Mouse (Mus musculus) cortical plate, adult 2 months (tissue): ENCODE measurements around the gene Olfr202. TPM values are rescaled to one million over a fixed set of nuclear protein-coding genes. Genes with fewer than 3 reads are reported as not detected.
"Not testable (repeated sequence)": the region's sequence is repeated elsewhere in the genome, so short reads cannot be mapped to it uniquely, and the experiment has no call there.

Source experiments
- H3K27ac ChIP-seq: fragments of 200-500 bp; 2 replicates; pipeline ENCODE4 v1.5.1; 2012; ENCODE audit warnings: low read length, control low read depth, inconsistent platforms; ENCODE audit not compliant: insufficient read depth
- H3K4me1 ChIP-seq: fragments of 200-500 bp; 2 replicates; pipeline ENCODE4 v1.6.1; 2011; ENCODE audit warnings: low read length; ENCODE audit not compliant: control insufficient read depth, insufficient read depth
- H3K4me3 ChIP-seq: fragments of 200-500 bp; 2 replicates; pipeline ENCODE4 v1.5.1; 2011; ENCODE audit warnings: mild to moderate bottlenecking, low read length, control low read depth; ENCODE audit not compliant: insufficient read depth
- CTCF ChIP-seq: fragments of 200-500 bp; IDR thresholded peaks from 2 replicates; pipeline ENCODE4 v1.5.1; 2011; ENCODE audit warnings: mild to moderate bottlenecking, control low read depth, low read length; ENCODE audit not compliant: insufficient read depth; ENCODE audit errors: extremely low read depth
- POLR2A ChIP-seq: fragments of 200-500 bp; IDR thresholded peaks from 2 replicates; pipeline ENCODE4 v1.6.1; 2011; ENCODE audit warnings: mild to moderate bottlenecking, low read length, control low read depth; ENCODE audit not compliant: insufficient read depth; ENCODE audit errors: extremely low read depth
- polyA plus RNA-seq: library from polyadenylated mRNA; depleted of rRNA; stranded (reverse); fragments of >200 nt; gene quantifications from 2 replicates; pipeline ENCODE4 v1.2.3, GENCODE M21; 2012; rRNA removed

The Olfr202 gene
- not detected in 2 replicates for polyA plus RNA-seq

DNA sequence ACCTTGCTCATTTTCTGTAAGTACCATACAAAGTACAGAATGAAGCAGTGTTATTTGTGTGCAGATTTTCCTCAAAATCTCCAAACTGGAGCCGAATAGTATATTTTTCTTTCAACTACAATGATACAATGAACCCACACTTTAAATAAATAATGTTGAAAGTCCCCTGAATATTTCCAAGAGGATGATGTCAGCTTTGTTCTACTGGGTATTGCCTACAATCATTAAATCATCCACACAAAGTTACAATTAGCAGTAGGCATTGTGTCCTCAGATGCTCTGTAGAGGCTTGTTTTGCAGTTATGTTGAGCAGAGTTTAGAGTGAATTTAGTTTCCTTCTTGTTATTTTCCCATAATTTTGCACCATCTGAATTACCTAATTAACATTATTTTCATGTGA is at the start of gene Olfr202:
TSS of gene Olfr202 (minus strand) at position 101 of the 400 bp plus-strand sequence.
- H3K4me3 ChIP-seq = no peak within 1 kb of the TSS
- H3K4me1 ChIP-seq = no peaks in the 10 kb centered on the region
- TF ChIP-seq POLR2A (no peak), CTCF (no peak)
- H3K27ac ChIP-seq = no peak within 1 kb of the TSS

DNA sequence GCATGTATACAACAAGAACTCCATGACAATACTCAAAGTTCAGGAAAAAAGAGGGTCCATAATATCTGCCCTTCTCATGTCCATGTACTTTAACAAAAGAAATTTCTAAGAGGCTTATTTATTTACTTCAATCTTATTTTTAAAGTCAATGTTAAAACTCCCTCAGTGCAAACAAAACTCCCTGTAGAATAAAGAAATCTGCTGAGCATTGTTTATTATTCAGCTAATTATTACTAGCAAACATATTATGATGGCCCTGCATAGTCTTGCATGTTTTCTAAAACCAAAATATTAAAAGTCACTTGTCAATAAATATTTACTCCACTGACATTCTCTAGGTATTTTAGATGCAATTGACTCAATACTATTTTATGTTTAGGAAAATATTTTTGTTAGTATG is 44.4 kb upstream of the Olfr202 start, which contains the start of gene Olfr205:
TSS of gene Olfr205 (minus strand) at position 101 of the 400 bp plus-strand sequence.
- Histone ChIP-seq H3K27ac (no peak within 1 kb of the TSS), H3K4me1 (no peaks in the 10 kb centered on the region), H3K4me3 (no peak within 1 kb of the TSS)
- TF ChIP-seq POLR2A = no peak
- TF ChIP-seq CTCF = no peak

DNA sequence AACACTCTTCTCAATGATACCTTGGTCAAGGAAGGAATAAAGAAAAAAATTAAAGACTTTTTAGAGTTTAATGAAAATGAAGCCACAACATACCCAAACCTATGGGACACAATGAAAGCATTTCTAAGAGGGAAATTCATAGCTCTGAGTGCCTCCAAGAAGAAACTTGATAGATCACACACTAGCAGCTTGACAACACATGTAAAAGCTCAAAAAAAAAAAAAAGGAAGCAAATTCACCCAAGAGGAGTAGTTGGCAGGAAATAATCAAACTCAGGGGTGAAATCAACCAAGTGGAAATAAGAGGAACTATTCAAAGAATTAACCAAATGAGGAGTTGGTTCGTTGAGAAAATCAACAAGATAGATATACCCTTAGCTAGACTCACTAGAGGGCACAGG is 36.7 kb upstream of the Olfr202 start:
- not testable (repeated sequence) for H3K4me3 ChIP-seq, H3K4me1 ChIP-seq

GRCm38 (mm10) chr16:59318148-59318547 is 31.6 kb upstream of the Olfr202 start, which contains the start of gene Olfr204:
Olfr204 (minus strand) TSS chr16:59318248.
- Histone ChIP-seq H3K4me1 (no peaks in the 10 kb centered on the region), H3K4me3 (no peak within 1 kb of the TSS), H3K27ac (no peak within 1 kb of the TSS)
- TF ChIP-seq CTCF = no peak
- TF ChIP-seq POLR2A = no peak

More for the DNA sequence above, 36.7 kb upstream of the Olfr202 start:
- not testable (repeated sequence) for H3K27ac ChIP-seq

DNA sequence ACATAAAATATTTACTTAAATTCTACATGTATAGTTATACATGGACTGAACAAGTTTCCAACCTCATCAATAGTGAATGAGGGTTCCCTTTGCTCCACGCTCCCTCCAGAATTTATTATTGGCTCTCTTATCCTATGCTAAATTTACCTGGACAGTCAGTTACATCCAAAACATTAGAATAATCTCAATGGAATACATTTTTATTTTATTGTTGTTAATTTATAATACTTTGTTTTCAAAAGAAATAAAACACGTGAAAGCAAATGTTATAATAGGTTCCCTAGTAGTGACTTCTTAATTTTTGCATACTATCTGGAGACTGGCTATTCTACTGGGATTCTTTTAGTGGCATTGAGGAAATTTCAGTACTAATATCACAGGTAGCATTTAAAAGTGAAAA is 12.0 kb upstream of the Olfr202 start, which contains the start of gene Olfr203:
TSS of gene Olfr203 (plus strand) at position 301 of the 400 bp plus-strand sequence.
- H3K4me1 ChIP-seq = no peaks in the 10 kb centered on the region
- TF ChIP-seq POLR2A (no peak), CTCF (no peak)
- H3K27ac ChIP-seq = no peak within 1 kb of the TSS
- H3K4me3 ChIP-seq = no peak within 1 kb of the TSS

DNA sequence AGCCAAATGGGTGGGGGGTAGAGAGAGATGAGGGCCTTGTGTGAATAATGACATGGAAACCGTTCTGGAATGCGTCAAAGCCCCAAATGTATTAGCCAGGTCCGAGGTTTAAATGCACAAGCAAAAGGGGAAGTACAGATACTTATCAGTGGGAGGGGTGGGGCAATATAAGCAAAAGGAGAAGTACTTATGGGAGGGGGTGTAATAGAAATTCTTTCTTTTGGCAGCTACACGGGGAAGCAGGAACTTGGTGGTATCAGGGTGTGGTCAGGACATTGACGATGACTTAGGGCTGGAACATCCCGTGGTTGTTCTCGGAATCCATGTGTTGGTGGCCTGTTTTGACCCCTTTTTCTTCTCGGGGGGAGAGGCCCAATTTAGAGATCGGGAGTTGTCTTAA is 983 bp upstream of the Olfr202 start:
- H3K4me1 ChIP-seq, H3K4me3 ChIP-seq, H3K27ac ChIP-seq: not testable (repeated sequence)

- Histone ChIP-seq H3K4me1 (no peaks in the 10 kb centered on the region), H3K27ac (no peak overlapping the region), H3K4me3 (no peak overlapping the region)
- TF ChIP-seq POLR2A = no peak
- TF ChIP-seq CTCF = no peak
Measured at GRCm38 (mm10) chr16:59283476-59283875, 3.1 kb downstream of the Olfr202 start.

- no peak overlapping the region for H3K4me3 ChIP-seq
- H3K4me1 ChIP-seq = no peaks in the 10 kb centered on the region
- no peak overlapping the region for H3K27ac ChIP-seq
- TF ChIP-seq CTCF (no peak), POLR2A (no peak)
Measured at GRCm38 (mm10) chr16:59280542-59280941, 6.1 kb downstream of the Olfr202 start.

- not testable (repeated sequence) for H3K4me1 ChIP-seq, H3K27ac ChIP-seq, H3K4me3 ChIP-seq
Measured at GRCm38 (mm10) chr16:59272532-59272931, 14.1 kb downstream of the Olfr202 start, which contains the start of gene Olfr201. Olfr201 (minus strand) TSS chr16:59272632.

GRCm38 (mm10) chr16:59269097-59269496 is 17.5 kb downstream of the Olfr202 start:
- not testable (repeated sequence) for H3K4me3 ChIP-seq, H3K4me1 ChIP-seq, H3K27ac ChIP-seq

GRCm38 (mm10) chr16:59249684-59250083 is 36.9 kb downstream of the Olfr202 start:
- no peak overlapping the region for H3K27ac ChIP-seq
- H3K4me3 ChIP-seq = no peak overlapping the region
- TF ChIP-seq CTCF (no peak), POLR2A (no peak)
- H3K4me1 ChIP-seq = no peaks in the 10 kb centered on the region

Other genes starting within 250 kb of the Olfr202 start
- gene Olfr187, start 247.0 kb downstream of the Olfr202 start, polyA plus RNA-seq = not detected in 2 replicates
- not detected in 2 replicates for gene Olfr190, start 208.8 kb downstream of the Olfr202 start, polyA plus RNA-seq
- not detected in 2 replicates for gene Olfr191, start 197.0 kb downstream of the Olfr202 start, polyA plus RNA-seq
- gene Olfr193, start 174.9 kb downstream of the Olfr202 start, polyA plus RNA-seq = not detected in 2 replicates
- gene Olfr194, start 165.7 kb downstream of the Olfr202 start, polyA plus RNA-seq = not detected in 2 replicates
- not detected in 2 replicates for gene Olfr195, start 139.7 kb downstream of the Olfr202 start, polyA plus RNA-seq
- gene Olfr196, start 116.3 kb downstream of the Olfr202 start, polyA plus RNA-seq = not detected in 2 replicates
- not detected in 2 replicates for gene Olfr198, start 83.3 kb downstream of the Olfr202 start, polyA plus RNA-seq
- gene Olfr199, start 67.0 kb downstream of the Olfr202 start, polyA plus RNA-seq = not detected in 2 replicates
- not detected in 2 replicates for gene Olfr201, start 14.2 kb downstream of the Olfr202 start, polyA plus RNA-seq
- gene Olfr203, start 12.1 kb upstream of the Olfr202 start, polyA plus RNA-seq = not detected in 2 replicates
- not detected in 2 replicates for gene Olfr204, start 31.5 kb upstream of the Olfr202 start, polyA plus RNA-seq
- gene Olfr205, start 44.3 kb upstream of the Olfr202 start, polyA plus RNA-seq = not detected in 2 replicates
- gene Olfr206, start 62.5 kb upstream of the Olfr202 start, polyA plus RNA-seq = not detected in 2 replicates
- not detected in 2 replicates for gene Olfr209, start 77.2 kb upstream of the Olfr202 start, polyA plus RNA-seq
- 0.02 TPM in 2 replicates for gene Gabrr3, start 120.5 kb upstream of the Olfr202 start, polyA plus RNA-seq
- gene Riox2, start 185.0 kb upstream of the Olfr202 start, polyA plus RNA-seq = 10.0 and 10.4 TPM in 2 replicates